Mouse (Mus musculus) testis, adult 2 months (tissue): ENCODE measurements around the gene Fam131c. TPM values are rescaled to one million over a fixed set of nuclear protein-coding genes. Genes with fewer than 3 reads are reported as not detected.

Source experiments
- H3K27ac ChIP-seq: fragments of 200-500 bp; 2 replicates; pipeline ENCODE4 v1.5.1; 2012; ENCODE audit warnings: low read depth, low read length; ENCODE audit not compliant: control insufficient read depth, insufficient read depth
- H3K27me3 ChIP-seq: fragments of 200-500 bp; 2 replicates; pipeline ENCODE4 v1.6.1; 2012; ENCODE audit warnings: mild to moderate bottlenecking, low read length, moderate library complexity; ENCODE audit not compliant: control insufficient read depth, insufficient read depth
- H3K36me3 ChIP-seq: fragments of 200-500 bp; 2 replicates; pipeline ENCODE4 v1.6.1; 2012; ENCODE audit warnings: mild to moderate bottlenecking, low read length; ENCODE audit not compliant: control insufficient read depth, insufficient read depth
- H3K4me1 ChIP-seq: fragments of 200-500 bp; 2 replicates; pipeline ENCODE4 v1.6.1; 2012; ENCODE audit warnings: low read length; ENCODE audit not compliant: control insufficient read depth, insufficient read depth
- H3K4me3 ChIP-seq: fragments of 200-500 bp; 2 replicates; pipeline ENCODE4 v1.5.1; 2012; ENCODE audit warnings: low read depth, mild to moderate bottlenecking, low read length, moderate library complexity, mixed read lengths; ENCODE audit not compliant: control insufficient read depth
- CTCF ChIP-seq: fragments of 200-500 bp; IDR thresholded peaks from 2 replicates; pipeline ENCODE4 v1.5.1; 2012; ENCODE audit warnings: low read depth, mild to moderate bottlenecking, inconsistent platforms, low read length, moderate library complexity; ENCODE audit not compliant: control insufficient read depth, insufficient read depth, insufficient replicate concordance
- POLR2A ChIP-seq: fragments of 200-500 bp; IDR thresholded peaks from 2 replicates; pipeline ENCODE4 v1.6.1; 2012; ENCODE audit warnings: low read depth, mild to moderate bottlenecking, inconsistent platforms, low read length, moderate library complexity; ENCODE audit not compliant: control insufficient read depth
- polyA plus RNA-seq: library from polyadenylated mRNA; depleted of rRNA; stranded (reverse); fragments of >200 nt; gene quantifications from 2 replicates; pipeline ENCODE4 v1.2.3, GENCODE M21; 2012

Gene Fam131c
- polyA plus RNA-seq, 1 experiment = 7.9 TPM

DNA sequence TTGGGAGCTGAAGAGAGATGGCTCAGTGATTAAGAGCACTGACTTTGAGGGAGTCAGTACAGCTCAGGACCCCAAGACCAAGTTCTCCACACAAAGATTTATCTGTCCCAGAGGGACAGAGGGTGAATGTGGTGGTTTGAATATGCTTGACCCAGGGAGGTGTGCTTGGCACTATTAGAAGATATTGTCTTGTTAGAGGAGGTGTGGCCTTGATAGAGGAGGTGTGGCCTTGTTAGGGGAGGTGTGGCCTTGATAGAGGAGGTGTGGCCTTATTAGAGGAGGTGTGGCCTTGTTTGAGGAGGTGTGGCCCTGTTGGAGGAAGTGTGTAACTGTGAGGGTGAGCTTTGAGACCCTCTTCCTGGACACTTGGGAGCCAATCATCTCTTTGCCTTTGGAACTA lies 10.2 kb upstream of the Fam131c start:
- TF ChIP-seq POLR2A (no peak), CTCF (no peak)
- Histone ChIP-seq H3K36me3 (no peaks in the 10 kb centered on the region), H3K27ac (no peak overlapping the region), H3K4me1 (no peaks in the 10 kb centered on the region), H3K27me3 (no peaks in the 10 kb centered on the region), H3K4me3 (no peak overlapping the region)

DNA sequence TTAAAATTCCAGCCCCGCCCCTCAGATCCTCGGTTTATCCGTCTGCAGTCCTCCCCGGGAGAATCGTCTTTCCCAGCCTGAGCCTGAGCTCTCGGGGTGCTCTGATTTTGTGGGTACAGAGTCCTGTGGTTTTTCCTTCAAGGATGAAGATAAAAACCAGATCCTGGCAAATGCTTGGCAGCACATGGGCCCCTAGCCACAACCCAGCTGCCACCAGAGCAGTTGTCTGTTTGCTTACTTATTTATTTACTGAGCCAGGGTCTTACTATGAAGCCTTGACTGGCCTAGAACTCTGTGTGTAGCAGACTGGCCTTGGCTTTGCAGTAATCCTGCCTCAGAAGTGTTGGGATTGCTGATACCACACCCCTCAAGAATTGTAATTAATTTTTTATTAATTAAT lies 8.8 kb upstream of the Fam131c start:
- Histone ChIP-seq H3K27ac (no peak overlapping the region), H3K36me3 (no peaks in the 10 kb centered on the region), H3K4me3 (no peak overlapping the region), H3K4me1 (no peaks in the 10 kb centered on the region), H3K27me3 (no peaks in the 10 kb centered on the region)
- TF ChIP-seq POLR2A (no peak), CTCF (no peak)

DNA sequence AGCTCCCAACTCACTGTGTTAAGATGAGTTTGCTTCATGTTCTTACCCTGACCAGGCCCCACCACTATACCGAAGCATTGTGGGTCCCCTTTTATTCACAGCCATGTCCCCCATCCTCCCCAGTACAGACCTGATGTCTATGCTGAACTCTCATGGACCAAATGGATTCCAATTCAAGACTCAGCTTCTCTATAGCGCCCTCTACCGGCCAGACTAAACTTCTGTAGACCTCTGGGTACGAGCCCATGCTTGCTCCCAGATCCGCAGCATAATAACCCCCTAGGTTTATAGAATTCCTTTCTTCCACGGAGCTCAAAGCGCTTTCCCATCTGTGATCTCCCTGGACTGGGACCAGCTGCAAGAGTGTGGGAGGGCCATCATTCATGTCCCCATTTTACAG lies 7.2 kb upstream of the Fam131c start:
- no peak overlapping the region for H3K4me3 ChIP-seq

DNA sequence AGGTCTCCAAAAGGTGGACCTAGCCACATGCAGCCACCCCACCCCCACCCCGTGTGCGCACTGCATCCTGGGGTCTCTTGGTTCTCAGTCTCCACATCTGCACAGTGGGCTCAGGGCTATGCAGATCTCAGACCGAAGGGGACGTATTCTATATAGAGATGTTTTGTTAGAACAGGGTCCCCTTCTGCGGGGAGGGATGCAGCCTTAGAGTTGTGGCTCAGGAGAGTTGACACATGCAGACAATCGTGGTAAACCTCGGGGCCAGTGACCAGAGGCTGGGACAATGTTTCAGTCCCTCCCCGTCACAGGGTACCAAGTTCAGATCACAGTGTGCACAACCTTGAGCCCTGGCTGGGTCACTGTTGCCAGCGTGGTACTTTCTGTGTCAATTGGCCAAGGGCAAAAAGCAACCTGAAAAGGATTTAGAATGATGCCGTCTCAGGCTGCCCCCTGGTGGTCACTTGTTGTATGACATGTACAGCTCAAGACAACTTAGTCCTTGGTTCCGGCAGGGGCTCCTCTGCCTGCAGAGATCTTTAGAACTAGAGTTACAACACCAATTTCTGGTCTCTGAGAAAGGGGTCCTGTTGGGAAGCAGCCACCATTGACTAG lies 5.0 kb upstream of the Fam131c start:
- Histone ChIP-seq H3K4me3 (no peak overlapping the region), H3K36me3 (no peaks in the 10 kb centered on the region), H3K27me3 (no peaks in the 10 kb centered on the region), H3K4me1 (no peaks in the 10 kb centered on the region), H3K27ac (no peak overlapping the region)
- TF ChIP-seq CTCF (peak; percentile 78), POLR2A (no peak)

More for the DNA sequence above, 7.2 kb upstream of the Fam131c start:
- H3K27me3 ChIP-seq = no peaks in the 10 kb centered on the region
- no peak overlapping the region for H3K27ac ChIP-seq
- no peaks in the 10 kb centered on the region for H3K4me1 ChIP-seq
- 0 out of 2 replicates have a peak, but pooled peaks have one; percentile 21 for TF ChIP-seq CTCF
- no peak for TF ChIP-seq POLR2A
- H3K36me3 ChIP-seq = no peaks in the 10 kb centered on the region

DNA sequence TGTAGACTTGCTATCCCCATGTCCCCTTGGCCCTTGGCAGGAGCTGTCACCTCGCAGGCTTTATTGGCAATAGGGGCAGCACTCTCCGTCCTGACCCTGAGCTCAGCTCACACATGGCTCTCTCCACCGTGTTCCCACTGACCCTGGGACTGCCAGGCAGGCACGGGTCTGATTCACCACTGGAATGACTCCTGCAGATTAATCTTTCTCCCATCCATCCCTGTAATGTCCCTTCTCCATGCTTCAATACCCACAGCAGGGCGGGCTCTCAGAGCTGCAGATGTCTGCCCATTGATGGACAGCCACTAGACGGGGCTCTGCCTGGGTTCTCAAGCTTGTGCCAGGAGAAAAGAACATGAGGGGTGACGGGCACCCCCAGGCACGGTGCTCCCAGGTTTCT lies 2.9 kb upstream of the Fam131c start:
- TF ChIP-seq POLR2A = no peak
- TF ChIP-seq CTCF = no peak
- H3K4me1 ChIP-seq = peaks cover 2% of the 10 kb centered on the region
- no peak overlapping the region for H3K4me3 ChIP-seq
- H3K27me3 ChIP-seq = no peaks in the 10 kb centered on the region; the same call in 1 of the 2 replicates
- H3K36me3 ChIP-seq = no peaks in the 10 kb centered on the region
- H3K27ac ChIP-seq = no peak overlapping the region

DNA sequence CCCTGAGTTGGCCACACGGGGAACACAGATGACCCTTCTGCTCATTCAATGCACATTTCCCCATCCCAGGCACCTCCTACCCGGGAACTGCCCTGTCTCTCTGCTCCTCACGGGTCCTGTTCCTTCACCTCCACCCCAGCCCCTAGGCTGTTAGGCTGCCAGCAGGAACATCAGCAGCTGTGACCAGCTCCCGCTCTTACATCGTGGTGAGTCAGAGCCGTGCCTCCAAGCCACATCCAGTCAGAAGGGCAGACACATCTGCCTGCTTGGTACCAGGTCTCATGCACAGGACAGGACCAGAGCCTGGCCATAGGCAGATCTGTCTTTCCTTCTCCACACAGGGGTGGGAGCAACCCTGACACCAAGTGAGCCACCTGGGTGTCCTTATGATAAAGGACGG lies 2.1 kb upstream of the Fam131c start:
- H3K4me1 ChIP-seq = peaks cover 2% of the 10 kb centered on the region
- H3K27me3 ChIP-seq = no peaks in the 10 kb centered on the region; the same call in 1 of the 2 replicates
- no peak overlapping the region for H3K27ac ChIP-seq
- H3K4me3 ChIP-seq = no peak overlapping the region
- TF ChIP-seq CTCF = no peak
- H3K36me3 ChIP-seq = no peaks in the 10 kb centered on the region

DNA sequence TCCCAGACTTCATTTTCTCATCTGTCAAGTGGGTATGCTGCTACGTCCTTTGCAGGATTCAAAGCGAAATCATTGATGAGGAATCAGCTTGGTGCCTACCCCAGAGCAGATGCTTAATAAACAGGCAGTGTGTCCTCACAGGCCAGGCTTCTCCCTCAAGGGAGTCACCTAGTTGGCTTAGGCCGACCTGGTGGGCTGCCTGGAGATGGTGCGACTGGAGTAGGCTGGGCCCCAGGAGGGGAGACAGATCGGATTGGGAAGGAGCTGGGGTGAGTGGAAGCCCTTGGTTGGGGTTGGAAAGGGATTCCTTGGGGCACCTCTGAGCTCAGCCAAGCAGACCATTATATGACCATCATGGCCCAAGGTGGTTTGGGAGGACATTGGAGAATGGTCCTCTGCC lies 4.4 kb downstream of the Fam131c start:
- no peak for TF ChIP-seq POLR2A
- TF ChIP-seq CTCF = no peak
- peaks cover 2% of the 10 kb centered on the region for H3K4me1 ChIP-seq
- no peaks in the 10 kb centered on the region for H3K36me3 ChIP-seq
- no peaks in the 10 kb centered on the region; the same call in 1 of the 2 replicates for H3K27me3 ChIP-seq
- H3K27ac ChIP-seq = no peak overlapping the region
- H3K4me3 ChIP-seq = no peak overlapping the region
